Mouse (Mus musculus): Measurements from ENCODE around the gene Birc7.

Gene Birc7

GRCm38 (mm10) chr2:180981133-180981532 lies 52.3 kb downstream of the Birc7 start:
- DNase-seq = no peak

Data from right cerebral cortex, postnatal 25 days (tissue).